Mouse (Mus musculus): ENCODE measurements around the gene Zfp37. TPM values are rescaled to one million over a fixed set of nuclear protein-coding genes. Genes with fewer than 3 reads are reported as not detected.
"Not testable (repeated sequence)": the region's sequence is repeated elsewhere in the genome, so short reads cannot be mapped to it uniquely, and the experiment has no call there.

Zfp37 gene
- total RNA-seq, 1 experiment from 2014 or later, result 0.15 TPM

DNA sequence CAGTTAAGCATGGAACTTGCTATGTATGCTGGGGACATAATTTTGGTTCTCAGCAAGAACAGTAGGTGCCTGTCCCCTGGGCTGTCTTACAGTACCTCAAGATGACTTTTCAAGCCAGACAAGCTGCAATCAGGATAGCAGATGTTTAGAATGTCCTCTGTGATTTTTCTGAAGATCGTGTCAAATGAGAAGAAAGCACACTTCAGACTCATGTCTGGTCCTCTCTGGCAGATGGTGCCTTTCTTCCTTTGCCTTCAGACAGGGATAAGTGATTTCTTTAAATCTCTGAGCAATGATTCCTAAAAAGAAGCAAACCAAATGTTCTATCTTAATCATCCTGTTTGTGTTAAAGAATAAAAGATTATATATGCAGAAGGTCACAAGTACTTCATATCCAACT lies 694 bp downstream of the Zfp37 start:
- ATAC-seq (replicated peaks in 1 of 2; ENCODE audit: insufficient read depth in 1 of 2, low FRiP score in 2 of 2, low TSS enrichment in 1 of 2, low read depth in 1 of 2, poor library complexity in 2 of 2, severe bottlenecking in 2 of 2), result no peak

DNA sequence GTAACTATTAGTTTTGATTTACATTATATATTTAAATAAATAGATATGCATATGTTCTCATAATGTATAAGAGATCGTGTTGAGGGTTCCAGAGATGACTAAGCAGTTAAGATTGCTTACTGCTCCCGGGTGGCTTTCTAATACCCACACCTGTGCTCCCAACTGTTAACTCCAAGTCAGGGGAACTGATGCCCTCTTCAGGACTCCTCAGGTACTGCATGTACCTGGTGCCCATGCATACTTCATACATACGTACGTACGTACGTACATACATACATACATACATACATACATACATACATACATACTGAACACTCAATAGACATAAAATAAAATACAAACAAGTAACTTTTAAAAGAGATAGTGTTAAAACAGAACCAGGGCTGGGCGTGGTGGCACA lies 1.4 kb downstream of the Zfp37 start:
- ATAC-seq (replicated peaks in 1 of 2; ENCODE audit: insufficient read depth in 1 of 2, low FRiP score in 2 of 2, low TSS enrichment in 1 of 2, low read depth in 1 of 2, poor library complexity in 2 of 2, severe bottlenecking in 2 of 2), result no peak; a peak in 1 of 4 replicates

DNA sequence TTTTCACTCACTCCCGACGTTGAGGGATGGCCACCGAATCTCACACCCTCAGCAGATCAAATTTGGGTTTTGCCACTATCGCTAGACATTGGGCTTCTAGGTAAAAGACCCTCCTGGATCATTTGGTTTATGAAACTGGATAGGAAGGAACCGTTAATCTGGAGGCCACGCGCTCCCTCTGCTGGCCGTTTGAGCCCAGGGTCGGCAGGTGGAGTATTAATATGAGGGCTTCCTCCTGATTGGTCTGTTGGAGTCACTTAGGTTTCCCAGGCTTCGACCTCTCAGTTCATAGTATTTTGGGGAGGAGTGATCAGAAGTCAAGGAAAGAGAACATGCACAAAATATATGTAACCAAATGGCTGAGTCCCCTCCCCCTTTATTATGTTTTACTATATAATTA lies 2.5 kb downstream of the Zfp37 start:
- ATAC-seq (replicated peaks in 1 of 2; ENCODE audit: insufficient read depth in 1 of 2, low FRiP score in 2 of 2, low TSS enrichment in 1 of 2, low read depth in 1 of 2, poor library complexity in 2 of 2, severe bottlenecking in 2 of 2), result peak; percentile 39 to 55; a peak in 2 of 4 replicates

DNA sequence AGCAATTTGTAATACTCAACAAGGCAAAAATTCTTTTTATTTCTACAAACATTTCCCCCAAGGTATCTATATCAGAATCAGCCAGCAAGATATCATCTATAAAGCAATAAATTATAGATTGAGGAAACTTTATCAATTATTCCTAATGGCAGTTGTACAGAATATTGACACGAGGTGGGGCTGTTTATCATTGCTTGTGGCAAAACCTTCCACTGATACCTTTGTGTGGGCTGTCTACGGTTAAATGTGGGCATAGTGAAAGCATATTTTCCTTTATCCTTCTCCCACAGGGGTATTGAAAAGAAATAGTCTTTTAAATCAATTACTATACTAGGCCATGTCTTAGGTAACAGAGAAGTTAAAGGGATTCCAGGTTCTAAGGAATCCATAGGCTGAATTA lies 17.4 kb downstream of the Zfp37 start:
- no peak for ATAC-seq (replicated peaks in 1 of 2; ENCODE audit: insufficient read depth in 1 of 2, low FRiP score in 2 of 2, low TSS enrichment in 1 of 2, low read depth in 1 of 2, poor library complexity in 2 of 2, severe bottlenecking in 2 of 2)

DNA sequence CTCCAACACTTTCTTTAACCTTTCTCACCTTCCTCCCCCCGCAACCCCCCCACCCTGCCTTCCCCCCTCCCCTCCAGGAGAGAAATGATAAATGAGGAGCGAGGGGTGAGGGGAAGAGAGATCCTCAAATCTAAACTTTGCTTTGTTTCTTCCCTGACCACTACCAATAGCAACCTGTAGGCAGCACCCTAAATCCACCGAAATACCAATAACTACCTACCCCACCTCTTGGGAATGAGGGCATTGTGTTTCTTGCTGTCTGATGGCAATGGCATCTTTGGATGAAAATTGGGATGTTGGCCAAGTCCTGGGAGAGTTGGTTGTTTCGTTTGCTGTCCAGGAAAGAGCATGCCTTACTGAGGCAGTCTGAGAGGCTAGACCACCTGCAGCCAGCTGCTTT lies 20.8 kb downstream of the Zfp37 start:
- no peak for ATAC-seq (replicated peaks in 1 of 2; ENCODE audit: insufficient read depth in 1 of 2, low FRiP score in 2 of 2, low TSS enrichment in 1 of 2, low read depth in 1 of 2, poor library complexity in 2 of 2, severe bottlenecking in 2 of 2)

DNA sequence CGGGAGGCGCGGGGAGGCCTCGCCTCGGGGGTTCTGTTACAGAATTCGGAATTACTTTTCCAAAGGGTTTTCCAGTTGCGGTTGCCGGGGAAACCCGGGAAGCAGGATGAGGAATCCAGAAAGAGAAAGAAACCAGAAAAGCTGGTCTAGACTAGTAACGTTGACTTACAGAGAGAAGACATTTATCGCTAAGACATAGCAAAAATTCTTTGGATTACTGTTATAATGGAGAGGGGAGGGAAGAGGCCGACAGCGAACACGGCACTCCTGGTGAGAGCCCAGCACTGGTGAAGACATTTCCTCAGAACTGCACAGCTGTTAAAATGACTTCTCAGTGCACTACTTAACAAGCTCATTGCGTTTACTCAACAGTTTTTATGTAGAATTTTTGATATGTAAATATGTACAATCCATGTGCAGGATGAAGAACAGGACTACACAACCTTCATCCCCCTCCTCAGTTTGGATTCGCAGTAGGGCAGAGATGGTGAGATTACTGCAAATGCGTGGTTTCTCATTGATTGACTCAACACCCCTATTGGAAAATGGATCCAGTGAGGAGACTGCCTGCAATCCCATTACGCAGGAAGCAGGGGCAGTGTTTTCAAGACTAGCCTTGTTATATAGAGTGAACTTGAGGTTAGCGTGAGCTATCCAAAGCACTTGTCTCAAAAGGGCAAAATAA lies 22.0 kb downstream of the Zfp37 start:
- peak in 1 of 2 experiments; percentile 32; a peak in 1 of 4 replicates for ATAC-seq (replicated peaks in 1 of 2; ENCODE audit: insufficient read depth in 1 of 2, low FRiP score in 2 of 2, low TSS enrichment in 1 of 2, low read depth in 1 of 2, poor library complexity in 2 of 2, severe bottlenecking in 2 of 2)

DNA sequence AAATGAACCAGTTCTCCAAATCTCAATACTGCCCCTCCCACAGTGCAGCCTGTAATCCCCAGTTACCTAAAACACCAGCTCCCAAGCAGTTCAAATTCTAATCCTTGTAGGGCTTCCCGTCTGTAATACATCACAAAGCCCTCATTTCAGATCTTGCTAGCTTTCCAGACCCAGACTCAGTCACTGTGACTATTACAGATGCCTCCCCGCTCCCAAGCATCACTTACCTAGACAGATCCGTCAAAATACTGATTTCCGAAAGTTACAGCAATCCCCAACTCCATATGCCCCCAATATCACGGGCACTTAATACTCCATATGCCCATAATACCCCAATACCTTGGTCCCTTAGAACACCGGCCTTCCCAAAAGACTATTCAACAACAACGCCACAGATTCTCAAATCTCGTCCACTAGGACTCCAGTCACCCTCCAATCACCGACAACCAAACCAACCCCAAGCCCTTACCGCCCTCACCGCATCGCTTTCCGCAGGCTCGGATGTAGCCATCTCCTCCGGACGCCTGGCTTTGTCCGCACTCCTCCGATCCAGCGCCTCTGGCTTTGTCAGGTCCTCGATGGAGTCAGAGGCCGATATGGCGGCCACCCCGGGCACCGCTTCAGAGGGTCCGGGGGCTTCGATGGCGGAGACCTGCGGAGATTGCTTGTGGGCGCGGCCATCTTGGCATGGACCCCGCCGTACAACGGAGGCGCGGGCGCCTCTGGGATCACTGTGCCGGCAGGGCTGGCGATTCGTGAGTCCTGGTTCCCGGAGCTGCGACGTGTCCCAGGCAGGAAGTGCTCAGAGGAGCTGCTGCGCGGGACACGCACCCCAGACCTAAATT lies 22.8 kb downstream of the Zfp37 start:
- peak; percentile 88 to 93 for ATAC-seq (replicated peaks in 1 of 2; ENCODE audit: insufficient read depth in 1 of 2, low FRiP score in 2 of 2, low TSS enrichment in 1 of 2, low read depth in 1 of 2, poor library complexity in 2 of 2, severe bottlenecking in 2 of 2)

DNA sequence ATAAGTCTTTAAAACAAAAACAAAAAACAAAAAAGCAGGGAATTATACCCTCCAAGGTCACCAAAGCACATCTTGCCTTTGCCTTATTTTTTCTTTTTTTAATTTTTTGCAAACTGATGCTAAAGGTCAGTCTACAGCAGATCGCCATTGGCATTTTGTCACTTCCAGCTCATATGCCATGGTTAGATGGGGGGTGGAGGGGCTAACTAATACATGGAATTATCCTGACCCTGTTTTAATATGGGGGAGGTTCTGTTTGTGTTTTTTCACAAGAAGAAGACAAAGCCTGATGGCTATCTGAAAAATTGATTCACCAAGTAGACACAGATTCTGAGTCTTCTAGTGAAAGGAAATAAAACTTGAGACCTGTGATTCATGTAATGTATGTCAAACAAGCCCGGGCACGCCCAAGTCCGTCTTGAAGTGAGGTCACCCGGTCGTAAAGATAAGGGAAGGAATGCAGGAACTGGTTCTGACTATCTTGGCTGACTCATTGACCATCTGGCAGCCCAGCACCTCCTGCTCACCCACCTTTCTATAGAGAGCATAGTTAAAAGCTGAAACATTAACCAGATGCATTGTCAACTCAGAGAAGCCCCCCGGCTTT lies 30.8 kb downstream of the Zfp37 start:
- no peak for ATAC-seq (replicated peaks in 1 of 2; ENCODE audit: insufficient read depth in 1 of 2, low FRiP score in 2 of 2, low TSS enrichment in 1 of 2, low read depth in 1 of 2, poor library complexity in 2 of 2, severe bottlenecking in 2 of 2)

DNA sequence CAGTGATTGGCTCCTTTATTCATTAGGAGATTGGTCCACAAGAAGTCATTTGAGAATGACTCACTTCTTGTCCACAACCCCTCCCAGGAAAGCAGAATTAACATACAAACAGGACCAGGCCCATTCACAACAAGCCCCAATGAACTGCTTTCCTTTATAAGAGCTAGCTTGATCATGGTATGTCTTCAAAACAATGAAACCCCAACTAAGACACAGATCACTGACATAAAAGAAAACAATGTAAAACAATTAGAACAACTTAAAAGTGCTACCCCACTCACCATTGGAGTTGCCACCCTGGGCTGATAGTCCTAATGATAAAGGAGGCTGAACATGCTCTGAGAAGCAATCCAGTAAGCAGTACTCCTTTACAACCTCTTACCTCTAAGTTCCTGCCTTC lies 42.1 kb downstream of the Zfp37 start:
- ATAC-seq (replicated peaks in 1 of 2; ENCODE audit: insufficient read depth in 1 of 2, low FRiP score in 2 of 2, low TSS enrichment in 1 of 2, low read depth in 1 of 2, poor library complexity in 2 of 2, severe bottlenecking in 2 of 2), result no peak

DNA sequence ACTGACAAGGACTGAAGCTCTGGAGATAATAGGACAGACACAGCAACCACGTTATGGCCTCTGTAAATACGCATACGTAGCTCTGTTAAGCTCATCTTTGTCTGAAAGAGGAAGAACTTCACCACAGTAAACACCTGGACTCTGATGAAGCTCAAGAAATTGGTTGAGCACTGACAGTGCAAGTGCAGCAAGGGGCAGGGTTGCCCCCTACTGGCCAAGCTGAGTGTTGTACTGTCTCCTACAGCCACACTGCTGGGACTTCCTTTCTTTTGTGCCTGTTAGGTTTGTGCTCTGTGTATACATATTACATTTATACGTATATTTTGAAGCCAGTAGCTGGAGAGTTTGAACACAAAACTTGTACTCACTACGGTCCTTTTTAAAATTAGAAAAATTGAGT lies 53.6 kb downstream of the Zfp37 start:
- ATAC-seq (replicated peaks in 1 of 2; ENCODE audit: insufficient read depth in 1 of 2, low FRiP score in 2 of 2, low TSS enrichment in 1 of 2, low read depth in 1 of 2, poor library complexity in 2 of 2, severe bottlenecking in 2 of 2), result 0 out of 4 replicates have a peak, but pooled peaks of 1 of the 2 experiments have one; percentile 58

DNA sequence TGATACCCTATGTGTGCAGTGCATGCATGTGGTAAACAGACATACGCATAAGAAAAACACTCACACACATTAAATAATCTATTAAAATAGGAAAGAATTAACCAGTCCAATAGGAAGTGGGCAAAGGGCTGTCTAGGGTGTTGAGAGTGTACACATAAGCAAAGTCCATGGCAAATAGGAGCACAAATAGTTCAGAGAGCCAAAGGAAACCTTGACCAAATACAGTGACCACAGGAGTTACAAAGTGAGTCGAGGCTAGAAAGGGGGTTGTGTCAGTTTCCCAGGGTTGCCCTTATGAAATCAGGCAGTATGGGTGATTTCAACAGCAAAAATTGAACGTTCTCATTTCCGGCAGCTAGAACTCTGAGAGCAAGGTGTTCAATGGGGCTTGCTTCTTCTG lies 56.4 kb downstream of the Zfp37 start:
- no peak for ATAC-seq (replicated peaks in 1 of 2; ENCODE audit: insufficient read depth in 1 of 2, low FRiP score in 2 of 2, low TSS enrichment in 1 of 2, low read depth in 1 of 2, poor library complexity in 2 of 2, severe bottlenecking in 2 of 2)

DNA sequence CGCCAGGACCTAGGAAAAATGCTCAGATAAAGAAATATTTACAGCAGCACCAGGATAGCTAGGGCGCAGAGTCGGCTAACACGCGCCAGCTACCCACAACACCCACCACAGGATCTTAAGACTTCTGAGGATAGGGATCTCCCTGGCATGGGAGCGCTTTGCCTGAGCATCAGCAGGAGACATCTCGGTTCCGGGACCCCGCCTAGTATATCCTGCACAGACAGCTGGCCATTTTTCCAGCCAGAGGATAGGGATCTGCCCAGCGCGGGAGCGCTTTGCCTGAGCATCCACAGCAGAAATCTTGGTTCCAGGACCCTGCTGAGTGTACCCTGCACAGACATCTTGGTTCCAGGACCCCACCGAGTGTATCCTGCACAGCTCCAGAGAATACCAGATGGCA lies 63.2 kb downstream of the Zfp37 start:
- not testable (repeated sequence) for ATAC-seq (replicated peaks in 1 of 2; ENCODE audit: insufficient read depth in 1 of 2, low FRiP score in 2 of 2, low TSS enrichment in 1 of 2, low read depth in 1 of 2, poor library complexity in 2 of 2, severe bottlenecking in 2 of 2)

DNA sequence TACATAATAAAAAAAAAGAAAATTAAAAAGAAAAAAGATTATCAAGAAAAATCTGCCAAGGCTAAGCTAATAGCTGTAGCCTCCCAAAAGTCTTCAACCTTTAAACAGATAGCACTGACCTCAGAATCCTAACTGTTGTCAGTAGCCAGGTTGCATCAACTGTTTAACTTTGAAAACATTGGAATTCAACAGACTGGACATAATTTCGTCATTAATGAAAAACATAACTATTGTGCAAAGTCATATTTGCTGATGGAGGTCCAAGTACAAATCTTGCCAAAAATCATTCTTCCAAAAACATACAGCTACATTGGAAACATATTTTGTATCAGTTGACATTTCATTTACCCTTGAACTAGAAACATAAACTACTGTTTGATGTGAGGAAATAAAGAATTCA lies 72.4 kb downstream of the Zfp37 start:
- no peak for ATAC-seq (replicated peaks in 1 of 2; ENCODE audit: insufficient read depth in 1 of 2, low FRiP score in 2 of 2, low TSS enrichment in 1 of 2, low read depth in 1 of 2, poor library complexity in 2 of 2, severe bottlenecking in 2 of 2)

DNA sequence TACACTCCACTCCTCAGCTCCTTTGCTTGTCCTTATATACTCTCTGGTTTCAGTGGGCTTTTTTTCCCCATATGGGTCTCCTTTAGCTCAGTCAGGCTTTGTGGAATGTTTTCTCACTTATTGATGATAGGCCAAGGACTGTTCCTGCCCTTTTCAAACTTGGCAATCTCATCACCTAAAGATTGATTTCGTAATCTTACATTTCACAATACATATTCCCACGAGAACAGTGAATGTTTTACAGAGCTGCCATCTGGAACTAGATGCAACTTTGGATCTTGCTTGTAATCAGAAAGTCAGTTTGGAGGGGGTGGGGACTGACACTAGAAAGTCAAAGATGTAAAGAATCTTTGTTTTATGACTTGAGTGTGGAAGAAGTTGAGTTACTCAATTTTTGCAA lies 80.0 kb downstream of the Zfp37 start, which contains the start of gene Mup21:
Gene Mup21, minus strand, starts transcription at position 53 of the 400 bp plus-strand sequence.
- ATAC-seq (replicated peaks in 1 of 2; ENCODE audit: insufficient read depth in 1 of 2, low FRiP score in 2 of 2, low TSS enrichment in 1 of 2, low read depth in 1 of 2, poor library complexity in 2 of 2, severe bottlenecking in 2 of 2), result no peak

Other genes with a start within 250 kb of the Zfp37 start
- gene Mup20, start 176.9 kb downstream of the Zfp37 start, total RNA-seq (2017), result not detected in 2 replicates
- gene Mup3, start 143.7 kb downstream of the Zfp37 start, total RNA-seq (2017), result not detected in 2 replicates
- gene Mup21, start 80.2 kb downstream of the Zfp37 start, total RNA-seq (2017), result not detected in 2 replicates
- gene Slc31a2, start 31.5 kb upstream of the Zfp37 start, total RNA-seq (2017), result 11.0 and 18.4 TPM in 2 replicates
- 51.0 and 68.2 TPM in 2 replicates for gene Fkbp15, start 129.5 kb upstream of the Zfp37 start, total RNA-seq (2017)
- 11.9 and 14.7 TPM in 2 replicates for gene Slc31a1, start 129.7 kb upstream of the Zfp37 start, total RNA-seq (2017)
- gene Cdc26, start 177.6 kb upstream of the Zfp37 start, total RNA-seq (2017), result 106 and 205 TPM in 2 replicates
- gene Prpf4, start 177.8 kb upstream of the Zfp37 start, total RNA-seq (2017), result 18.6 and 19.6 TPM in 2 replicates
- not detected in 2 replicates for gene Rnf183, start 204.2 kb upstream of the Zfp37 start, total RNA-seq (2017)
- 4.0 and 5.8 TPM in 2 replicates for gene Wdr31, start 239.8 kb upstream of the Zfp37 start, total RNA-seq (2017)
- 0.94 and 1.2 TPM in 2 replicates for gene Bspry, start 249.0 kb upstream of the Zfp37 start, total RNA-seq (2017)

Measured in hematopoietic stem cell, adult 5-6 weeks (primary cell).